ENCODE assay signal across 9 mouse cellular contexts in the genomic region with DNA sequence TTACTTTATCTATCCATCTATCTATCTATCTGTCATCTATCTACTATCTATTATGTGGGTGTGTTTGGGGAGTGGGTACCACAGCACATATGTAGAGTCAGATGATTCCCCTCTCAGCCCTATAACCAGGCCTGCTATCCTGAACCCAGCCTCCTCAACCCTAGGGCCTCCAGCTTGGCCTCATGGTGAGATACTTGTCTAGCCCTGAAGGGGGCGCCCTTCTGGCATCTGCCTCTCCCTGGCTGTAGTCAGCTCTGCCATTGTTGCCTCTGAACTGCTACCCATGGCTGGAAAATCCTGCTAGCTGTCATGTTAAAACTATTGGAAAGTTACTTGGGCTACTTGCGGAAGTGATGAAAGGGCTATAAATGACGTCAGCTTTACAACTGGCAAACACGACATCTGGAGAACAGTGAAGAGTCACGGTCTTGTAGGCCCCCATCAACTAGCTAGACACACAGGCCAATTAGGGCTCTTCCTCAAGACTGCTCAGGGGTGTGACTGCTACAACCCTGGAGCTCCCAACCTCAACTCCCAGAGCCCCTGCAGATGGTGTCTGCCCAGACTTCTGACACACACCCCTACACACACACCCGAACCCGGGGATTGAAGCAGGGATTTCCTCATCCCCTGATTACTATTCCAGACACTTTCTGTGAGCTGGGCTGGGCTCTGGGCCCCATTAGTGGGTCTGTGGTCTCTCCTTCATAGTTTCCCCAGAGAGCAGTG.
DNase-seq lines count a peak whose midpoint lies in the region; ATAC-seq and TF ChIP-seq lines count a peak whose summit lies in the region.
"Had no signal": no experiment of that assay in that cellular context is flagged by ENCODE, and none has a peak within 500 bp of the region (broad histone marks: within the 10 kb centered on the region; RNA-seq: fewer than 3 reads in every experiment).

No protein-coding gene starts in this region.

- H3K4me1 ChIP-seq in cerebellum, adult 2 months (ENCODE audit: control insufficient read depth, insufficient read depth, low read length), result no peaks in the 10 kb centered on the region
- H3K4me1 ChIP-seq in testis, adult 2 months (ENCODE audit: control insufficient read depth, insufficient read depth, low read length), result peaks cover 6% of the 10 kb centered on the region
- peaks cover 14% of the 10 kb centered on the region; the same call in 1 of the 2 replicates for H3K4me1 ChIP-seq in limb, embryonic 12.5 days (replicated peaks)

- H3K27ac ChIP-seq in cerebellum, adult 2 months (ENCODE audit: insufficient read depth, low read length), result no peak overlapping the region
- no peak overlapping the region for H3K27ac ChIP-seq in testis, adult 2 months (ENCODE audit: control insufficient read depth, insufficient read depth, low read depth, low read length)
- H3K27ac ChIP-seq in limb, embryonic 12.5 days, result peak overlapping the region; percentile 59; the same call in 1 of the 2 replicates

- no peaks in the 10 kb centered on the region for H3K36me3 ChIP-seq in testis, adult 2 months (ENCODE audit: control insufficient read depth, insufficient read depth, low read length)
- H3K36me3 ChIP-seq in limb, embryonic 12.5 days, result no peaks in the 10 kb centered on the region

- no peaks in the 10 kb centered on the region for H3K9me3 ChIP-seq in limb, embryonic 12.5 days

- no peak overlapping the region for H3K9ac ChIP-seq in limb, embryonic 12.5 days (replicated peaks)

- no peak for TF ChIP-seq POLR2A in cerebellum, adult 2 months (IDR thresholded peaks at IDR 0.05; ENCODE audit: borderline replicate concordance, insufficient read depth, low read length)
- no peak for TF ChIP-seq POLR2A in testis, adult 2 months (IDR thresholded peaks at IDR 0.05; ENCODE audit: control insufficient read depth, low read depth, low read length)

- ATAC-seq in limb, embryonic 12.5 days (ENCODE audit: insufficient number of reproducible peaks, insufficient read depth, low FRiP score, low TSS enrichment, low read depth), result peak; percentile 56; the same call in 1 of the 2 replicates

- no peak overlapping the region for H3K4me2 ChIP-seq in limb, embryonic 12.5 days

- TF ChIP-seq CTCF in cerebellum, adult 2 months (IDR thresholded peaks at IDR 0.05; ENCODE audit: borderline replicate concordance, insufficient read depth, low read depth, low read length), result 0 out of 2 replicates have a peak, but pooled peaks have one; percentile 3
- peak; percentile 81; the same call in 1 of the 2 replicates for TF ChIP-seq CTCF in testis, adult 2 months (IDR thresholded peaks at IDR 0.05; ENCODE audit: control insufficient read depth, insufficient read depth, insufficient replicate concordance, low read depth, low read length)

- DNase-seq in cerebellum, adult 2 months, result no peak
- DNase-seq in cerebellum, adult 11 months, result no peak
- DNase-seq in testis, postnatal 10 days (ENCODE audit: low spot score), result no peak
- DNase-seq in thymus, postnatal 4 days, result peak; percentile 57
- DNase-seq in frontal cortex, postnatal 36 days (ENCODE audit: low spot score in 2 of 2), result no peak
- DNase-seq in heart, adult 9 months (ENCODE audit: low spot score in 2 of 2), result no peak
- DNase-seq: heart, postnatal 4 days had no signal

- WGBS in cerebellum, adult 2 months, result 71% methylated on average over 7 of the region's 7 CpGs
- WGBS in limb, embryonic 12.5 days, result 26% methylated on average over 7 of the region's 7 CpGs

- H3K4me3 ChIP-seq in cerebellum, adult 2 months (replicated peaks; ENCODE audit: insufficient read depth, low read depth, low read length), result no peak overlapping the region
- no peak overlapping the region for H3K4me3 ChIP-seq in testis, adult 2 months (ENCODE audit: control insufficient read depth, low read depth, low read length)
- no peak overlapping the region for H3K4me3 ChIP-seq in limb, embryonic 12.5 days (replicated peaks)

- H3K27me3 ChIP-seq in cerebellum, adult 2 months (ENCODE audit: control insufficient read depth, insufficient read depth, low read length), result no peaks in the 10 kb centered on the region
- no peaks in the 10 kb centered on the region for H3K27me3 ChIP-seq in testis, adult 2 months (ENCODE audit: control insufficient read depth, insufficient read depth, low read length)
- no peaks in the 10 kb centered on the region for H3K27me3 ChIP-seq in limb, embryonic 12.5 days
